Mouse (Mus musculus) erythroid progenitor cell, adult 5-6 weeks (primary cell): ENCODE measurements around the gene Zfp830. TPM values are rescaled to one million over a fixed set of nuclear protein-coding genes. Genes with fewer than 3 reads are reported as not detected.

Experiments
- ATAC-seq: replicated peaks from 2 replicates; pipeline ENCODE4 v1.8.0; 2016; ENCODE audit warnings: moderate number of reproducible peaks, mild to moderate bottlenecking, moderate TSS enrichment, inconsistent platforms; ENCODE audit not compliant: poor library complexity, low FRiP score, severe bottlenecking
- total RNA-seq, 2 experiments: library from RNA; stranded (forward) in 1 of 2; stranded (reverse) in 1 of 2; fragments of 150-400 nt in 1 of 2; fragments of 186-747, 209-891 nt in 1 of 2; gene quantifications; 2 replicates each; pipeline versions ENCODE4 v1.2.3 to v1.2.4; 2015 to 2017; ENCODE audit warnings: low replicate concordance in 2 of 2

Zfp830 gene
- 18.4 and 22.3 TPM in 2 replicates for total RNA-seq (2015; ENCODE audit: low replicate concordance)
- 21.9 and 31.1 TPM in 2 replicates for total RNA-seq (2017; ENCODE audit: low replicate concordance)

DNA sequence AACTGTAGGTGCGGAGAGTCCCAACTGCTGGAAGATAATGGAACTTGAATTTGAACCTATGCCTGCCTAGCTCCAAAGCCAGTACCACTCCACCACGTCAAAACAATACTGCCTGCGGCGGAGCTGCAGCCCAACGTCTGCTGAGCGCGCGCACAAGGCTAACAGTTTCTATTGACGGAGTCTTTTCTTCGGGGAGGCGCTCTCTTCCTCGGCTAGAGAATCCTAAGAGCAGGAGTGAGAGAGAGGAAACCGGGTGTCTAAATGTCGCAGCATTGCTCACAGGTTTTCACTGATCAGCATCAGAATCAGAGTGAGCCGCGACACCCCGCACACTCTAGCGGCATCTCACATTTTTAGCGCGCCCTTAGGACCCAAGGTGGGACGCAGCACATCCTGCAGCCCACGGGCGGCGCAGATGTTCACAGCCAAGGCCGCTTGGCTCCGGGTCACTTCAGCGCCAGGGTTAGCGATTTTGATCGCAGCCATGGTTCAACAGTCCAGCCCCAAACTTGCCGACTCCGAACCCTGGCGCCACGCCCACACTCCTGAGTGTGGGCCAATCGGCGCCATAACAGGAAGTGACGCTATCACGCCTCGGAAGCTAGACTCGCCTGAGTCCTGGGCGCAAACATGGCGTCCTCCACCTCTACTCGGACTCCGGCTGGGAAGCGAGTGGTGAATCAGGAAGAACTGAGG lies at the start of gene Zfp830, which contains the start of gene Cct6b:
Gene Zfp830 (plus strand): TSS at position 604 of the 696 bp plus-strand sequence.
Gene Cct6b (minus strand): TSS at position 580 of the 696 bp plus-strand sequence.
- ATAC-seq = peak; percentile 98

GRCm38 (mm10) chr11:82719294-82719693 lies 44.9 kb upstream of the Zfp830 start:
- ATAC-seq = no peak

GRCm38 (mm10) chr11:82726862-82727261 lies 37.3 kb upstream of the Zfp830 start:
- no peak for ATAC-seq

DNA sequence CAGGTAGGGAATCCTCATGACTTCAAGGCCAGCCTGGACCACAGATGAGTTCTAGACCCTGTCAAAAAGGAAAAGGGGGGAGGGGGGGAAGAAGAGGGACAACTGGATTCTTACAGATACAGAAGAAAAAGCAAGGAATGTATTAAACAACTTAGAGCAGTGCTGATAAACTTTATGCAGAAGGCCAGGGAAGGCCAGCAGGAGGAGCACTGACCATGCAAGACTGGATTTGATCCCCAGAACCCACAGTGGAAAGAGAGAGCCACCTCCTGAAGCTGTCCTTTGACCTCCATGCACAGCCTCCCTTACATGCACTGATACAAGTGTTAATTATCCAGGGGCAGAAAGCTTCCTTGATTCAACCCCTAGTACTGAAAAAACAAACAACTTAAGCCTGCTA lies 29.9 kb upstream of the Zfp830 start:
- ATAC-seq = no peak

DNA sequence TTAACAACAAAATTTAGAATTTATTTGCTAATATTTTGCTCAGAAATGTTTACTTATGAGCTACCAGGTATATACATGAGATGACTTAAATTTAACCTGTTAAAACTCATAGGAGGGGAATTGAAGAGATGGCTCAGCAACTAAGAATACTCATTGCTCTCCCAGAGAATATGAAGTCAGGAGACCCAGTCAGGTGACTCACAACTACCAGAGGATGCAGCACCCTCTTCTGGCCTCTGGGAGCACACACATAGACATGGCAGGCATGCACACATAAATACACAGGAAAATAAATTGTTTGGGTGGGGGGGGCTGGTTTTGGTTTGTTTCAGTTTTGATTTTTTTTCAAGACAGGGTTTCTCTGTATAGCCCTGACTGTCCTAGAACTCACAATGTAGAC lies 25.1 kb upstream of the Zfp830 start:
- no peak for ATAC-seq

GRCm38 (mm10) chr11:82746138-82746537 lies 18.0 kb upstream of the Zfp830 start:
- 0 out of 2 replicates have a peak, but pooled peaks have one; percentile 51 for ATAC-seq

DNA sequence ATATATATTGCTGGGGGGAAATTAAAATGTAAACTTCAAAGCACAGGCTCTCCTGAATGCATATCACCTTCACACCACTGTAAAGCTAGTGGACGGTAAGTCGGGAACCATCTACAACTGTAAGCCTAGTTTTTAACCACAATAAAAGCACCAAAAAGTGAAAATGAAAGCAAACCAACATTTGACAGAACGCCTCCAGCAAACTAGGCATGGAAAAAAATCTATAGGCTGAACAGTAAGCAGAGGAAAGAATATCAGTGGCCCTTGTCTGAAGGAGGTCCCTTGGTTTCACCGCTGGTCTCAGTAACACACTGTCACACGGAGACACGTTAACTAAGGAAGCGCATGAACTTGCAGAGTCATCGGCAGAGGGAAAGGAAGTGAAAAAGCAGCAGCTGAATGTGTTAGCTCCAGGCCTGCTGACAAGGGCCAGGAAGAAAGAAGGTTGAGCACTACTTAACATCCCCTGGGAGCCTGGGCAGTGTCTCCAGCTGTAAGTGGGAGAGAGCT lies 17.2 kb upstream of the Zfp830 start:
- ATAC-seq = peak; percentile 89

DNA sequence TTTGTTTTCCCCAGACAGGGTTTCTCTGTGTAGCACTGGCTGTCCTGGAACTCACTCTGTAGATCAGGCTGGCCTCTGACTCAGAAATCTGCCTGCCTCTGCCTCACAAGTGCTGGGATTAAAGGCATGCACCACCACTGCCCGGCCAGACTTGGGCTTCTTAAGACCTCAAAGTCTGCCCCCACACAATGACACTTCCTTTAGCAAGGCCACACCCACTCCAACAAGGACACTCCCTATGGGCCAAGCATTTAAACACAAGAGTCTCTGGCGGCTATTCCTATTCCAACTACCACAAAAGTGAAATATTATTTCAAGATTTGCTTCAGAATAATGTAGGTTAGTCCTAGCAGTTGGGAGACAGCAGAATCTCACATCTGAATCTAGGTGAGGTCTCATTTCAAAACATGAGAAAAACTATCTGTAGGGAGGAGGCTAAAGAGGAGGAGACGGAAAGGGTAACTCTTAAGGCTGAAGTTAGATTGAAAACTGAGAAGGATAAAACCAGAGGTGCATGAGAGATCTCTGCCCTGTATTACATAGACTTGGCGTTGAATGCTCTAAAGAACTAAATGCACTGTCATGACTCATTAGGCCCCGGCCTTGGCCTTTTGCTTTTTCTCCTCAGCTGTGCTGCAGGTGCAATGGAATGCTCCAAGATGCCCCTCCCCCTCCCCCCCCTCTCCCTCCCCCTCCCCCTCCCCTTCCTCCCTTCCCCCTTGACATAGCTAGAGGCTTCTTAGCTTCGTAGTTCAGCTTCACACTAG lies 11.6 kb upstream of the Zfp830 start:
- no peak for ATAC-seq

DNA sequence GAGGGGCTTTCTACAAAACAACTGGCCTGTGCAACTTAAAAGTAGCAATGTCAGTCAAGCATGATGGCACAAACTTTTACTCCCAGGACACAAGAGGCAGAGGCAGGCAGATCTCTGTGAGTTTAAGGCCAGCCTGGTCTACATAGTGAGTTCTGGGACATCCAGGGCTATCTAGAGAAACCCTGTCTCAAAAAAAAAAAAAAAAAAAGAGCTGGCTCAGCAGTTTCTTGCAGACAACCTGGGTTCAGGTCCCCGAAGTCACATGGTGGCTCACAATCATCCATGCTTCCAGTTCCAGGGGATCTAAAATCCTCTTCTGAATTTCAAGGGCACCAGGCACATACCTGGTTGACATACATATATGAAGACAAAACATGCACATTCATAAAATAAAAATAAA lies 8.2 kb upstream of the Zfp830 start:
- ATAC-seq = no peak

DNA sequence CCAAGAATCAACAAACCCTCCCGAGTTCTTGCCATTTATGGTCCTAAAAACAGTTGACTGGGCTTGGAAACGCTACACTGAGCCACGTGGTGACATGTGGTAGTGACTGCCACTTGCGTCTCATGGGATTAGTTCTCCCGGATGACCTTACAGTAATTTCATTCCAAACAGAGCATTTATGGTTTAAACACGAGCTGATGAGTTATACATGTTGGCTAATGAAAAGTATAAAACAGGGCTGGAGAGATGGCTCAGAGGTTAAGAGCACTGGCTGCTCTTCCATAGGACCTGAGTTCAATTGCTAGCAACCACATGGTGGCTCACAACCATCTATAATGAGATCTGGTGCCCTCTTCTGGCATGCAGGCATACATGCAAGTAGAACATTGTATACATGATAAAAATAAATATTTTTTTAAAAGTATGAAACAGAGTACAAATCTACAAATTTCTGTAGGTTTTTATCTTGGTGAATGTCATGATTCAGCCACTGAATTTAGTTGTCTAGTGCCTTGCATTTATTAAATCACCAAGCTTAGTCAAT lies 1.8 kb upstream of the Zfp830 start:
- no peak for ATAC-seq

DNA sequence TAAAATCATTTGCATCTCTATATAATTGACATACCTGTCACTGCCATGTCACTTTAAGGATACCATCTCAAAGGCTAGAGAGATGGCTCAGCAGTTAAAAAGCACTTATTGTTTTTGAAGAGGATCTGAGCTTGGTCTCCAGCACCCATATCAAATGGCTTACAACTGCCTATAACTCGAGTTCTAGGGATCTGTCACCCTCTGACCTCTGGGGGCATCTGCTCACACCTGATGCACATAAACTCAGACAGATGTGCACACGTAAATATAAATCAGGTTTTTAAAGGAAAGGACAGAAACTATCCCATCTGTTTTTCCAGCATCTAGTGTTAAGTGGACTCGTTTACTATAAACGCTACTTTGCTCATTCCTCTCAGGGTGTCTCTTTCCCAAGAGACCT lies 884 bp upstream of the Zfp830 start:
- ATAC-seq = peak; percentile 31; the same call in 1 of the 2 replicates

DNA sequence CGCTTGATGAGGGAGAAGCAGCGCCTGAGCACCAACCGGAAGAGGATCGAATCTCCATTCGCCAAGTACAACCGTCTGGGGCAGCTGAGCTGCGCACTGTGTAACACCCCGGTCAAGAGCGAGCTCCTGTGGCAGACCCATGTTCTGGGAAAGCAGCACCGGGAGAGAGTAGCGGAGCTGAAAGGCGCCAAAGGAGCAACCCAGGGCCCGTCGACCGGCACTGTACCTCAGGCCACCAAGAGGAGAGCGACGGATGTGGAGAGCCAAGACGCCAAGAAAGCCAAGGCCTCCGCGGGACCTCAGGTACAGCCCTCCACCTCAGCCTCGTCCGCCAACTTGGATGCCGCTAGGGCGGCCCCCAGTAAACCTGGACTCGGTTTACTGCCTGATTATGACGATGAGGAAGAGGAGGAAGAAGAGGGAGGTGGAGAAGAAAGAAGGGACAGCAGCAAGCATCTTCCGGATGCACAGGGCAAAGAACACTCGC lies 336 bp downstream of the Zfp830 start:
- peak; percentile 64 for ATAC-seq

DNA sequence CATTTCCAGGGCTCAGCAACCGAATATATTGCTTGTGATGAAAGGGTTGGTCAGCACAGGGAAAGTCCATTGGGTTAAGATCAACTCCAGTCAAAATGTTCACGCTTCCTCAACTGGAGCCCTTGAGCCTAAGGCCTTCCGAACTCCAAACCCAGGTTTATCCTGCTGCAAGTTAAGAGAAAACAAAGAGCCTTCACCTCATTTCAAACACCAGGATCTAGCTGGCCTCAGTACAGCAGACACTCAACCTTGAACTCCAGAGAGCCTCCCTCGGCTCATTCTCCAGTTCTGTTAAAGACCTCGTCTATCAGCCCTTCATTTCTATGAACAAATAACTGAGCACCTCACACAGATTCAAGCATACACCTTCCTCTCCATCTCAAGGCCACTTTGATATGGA lies 16.0 kb downstream of the Zfp830 start:
- no peak for ATAC-seq

- peak; percentile 87 for ATAC-seq
These were observed 17.1 kb downstream of the Zfp830 start, which contains the start of gene Lig3 for GRCm38 (mm10) chr11:82780983-82781903. Gene Lig3 (plus strand): TSS chr11:82781108.

DNA sequence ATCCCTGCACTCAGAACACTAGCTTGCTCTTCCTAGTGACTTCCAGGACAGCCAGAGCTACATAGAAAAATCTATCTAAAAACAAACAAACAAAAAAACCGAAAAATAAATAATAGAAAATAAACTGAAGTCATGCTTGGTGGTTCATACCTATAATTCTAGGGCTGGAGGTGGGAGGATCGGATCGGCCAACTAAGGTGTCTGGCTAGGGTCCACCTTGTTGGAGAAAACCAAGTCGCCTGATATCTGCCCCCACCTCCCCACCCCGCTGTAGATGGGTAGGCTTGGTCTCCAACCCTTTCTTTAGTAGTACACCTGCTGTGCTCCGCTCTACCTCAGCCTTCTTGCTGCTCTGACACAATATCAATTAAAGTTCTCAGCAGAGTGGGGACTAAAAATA lies 18.1 kb downstream of the Zfp830 start:
- ATAC-seq = no peak

GRCm38 (mm10) chr11:82783453-82783852 lies 19.3 kb downstream of the Zfp830 start:
- no peak for ATAC-seq

- no peak for ATAC-seq
These were observed 42.5 kb downstream of the Zfp830 start for GRCm38 (mm10) chr11:82806656-82807055.

DNA sequence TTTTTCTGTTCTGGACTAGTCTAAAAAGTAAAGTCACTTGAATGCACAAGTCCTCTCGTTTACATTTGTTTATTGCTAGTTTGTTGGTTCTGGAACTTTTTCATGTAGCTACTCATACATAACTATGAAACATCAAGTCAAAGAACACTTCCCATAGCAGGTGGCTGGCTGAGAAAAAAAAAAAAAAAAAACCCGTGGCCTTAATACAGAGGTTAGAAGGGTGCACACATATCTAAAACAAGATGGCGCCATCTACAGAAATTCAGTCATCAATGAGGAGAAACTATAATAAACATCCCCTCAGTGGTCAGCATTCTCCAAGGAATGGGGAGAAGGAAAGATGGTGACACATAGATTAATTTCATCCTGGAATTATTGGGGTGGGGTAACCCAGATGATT lies 43.2 kb downstream of the Zfp830 start:
- ATAC-seq = no peak

DNA sequence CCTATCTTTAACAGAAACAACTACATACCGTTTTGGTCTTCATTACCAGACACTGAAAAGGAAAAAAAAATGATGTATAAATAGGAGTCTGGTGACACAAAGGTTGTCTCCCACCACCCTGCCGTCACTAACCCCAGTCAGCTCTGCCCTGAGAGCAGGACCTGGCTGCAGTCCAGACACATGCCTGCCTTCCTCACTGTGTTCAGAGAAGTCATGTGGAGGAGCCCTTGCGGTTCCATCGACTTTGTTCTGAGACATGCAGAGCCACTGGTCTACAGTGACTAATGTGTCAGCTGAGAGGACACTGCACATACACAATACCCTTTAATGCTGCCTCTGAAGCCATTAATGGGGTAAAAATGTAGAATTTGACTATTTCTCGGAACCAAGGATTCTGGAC lies 44.3 kb downstream of the Zfp830 start:
- no peak for ATAC-seq
